Mouse (Mus musculus) megakaryocyte, embryonic 14.5 days (primary cell): ENCODE measurements around the gene Traf6.

Experiments used
- FLI1 ChIP-seq: IDR thresholded peaks from 2 replicates; pipeline ENCODE4 v1.6.1; 2012; ENCODE audit warnings: low read length, inconsistent platforms, mixed read lengths
- GATA1 ChIP-seq: IDR thresholded peaks from 3 replicates; pipeline ENCODE4 v1.6.1; 2012; ENCODE audit warnings: mixed read lengths, low read length, inconsistent platforms, borderline replicate concordance

- TF ChIP-seq FLI1 (no peak), GATA1 (no peak)
These were observed 29.0 kb upstream of the Traf6 start, which contains the start of the genes Rag1 and B230118H07Rik for GRCm38 (mm10) chr2:101649114-101649671.
